Mouse (Mus musculus): ENCODE measurements at regions not wholly inside any gene's neighbourhood (a gene's known extent, or its start where the extent isn't known, plus 50 kb on each side); places are given as distances from the start of the nearest gene placed in this dataset.
A peak's percentile ranks its signal among the peaks of the same experiment; 100 is the strongest.

GRCm38 (mm10) chr8:36005536-36005935 is 239.9 kb downstream of the Gm19410 start:
- Histone ChIP-seq H3K27me3 (ENCODE audit: control insufficient read depth, insufficient read depth, low read length) (no peaks in the 10 kb centered on the region), H3K4me3 (no peak overlapping the region), H3K27ac (no peak overlapping the region), H3K9ac (ENCODE audit: low read depth, low read length) (no peak overlapping the region), H3K4me1 (ENCODE audit: control insufficient read depth, insufficient read depth, low read length) (no peaks in the 10 kb centered on the region), H3K79me2 (replicated peaks; ENCODE audit: control insufficient read depth, insufficient read depth, low read length) (no peaks in the 10 kb centered on the region), H3K36me3 (ENCODE audit: control insufficient read depth, insufficient read depth, low read length) (no peaks in the 10 kb centered on the region)
- DNase-seq, result peak in 1 of 2 experiments; percentile 14
- WGBS, result 45% methylated on average over 3 of the region's 3 CpGs
- intact Hi-C loops (cut with DNase I), result no loop called here
- no peak for TF ChIP-seq POLR2A (IDR thresholded peaks at IDR 0.05; ENCODE audit: insufficient read depth, low read depth, low read length)
- TF ChIP-seq CTCF (IDR thresholded peaks at IDR 0.05), result no peak
- no peak for TF ChIP-seq EP300 (IDR thresholded peaks at IDR 0.05; ENCODE audit: insufficient read depth, low read depth, low read length)

- Histone ChIP-seq H3K4me3 (no peak overlapping the region), H3K27me3 (ENCODE audit: control insufficient read depth, insufficient read depth, low read length) (no peaks in the 10 kb centered on the region; the same call in 1 of the 2 replicates), H3K79me2 (replicated peaks; ENCODE audit: control insufficient read depth, insufficient read depth, low read length) (no peaks in the 10 kb centered on the region), H3K9ac (ENCODE audit: low read depth, low read length) (no peak overlapping the region), H3K36me3 (ENCODE audit: control insufficient read depth, insufficient read depth, low read length) (no peaks in the 10 kb centered on the region), H3K4me1 (ENCODE audit: control insufficient read depth, insufficient read depth, low read length) (no peaks in the 10 kb centered on the region), H3K27ac (no peak overlapping the region)
- DNase-seq, result no peak
- WGBS, result 79% methylated on average over 1 of the region's 1 CpGs
- no peak for TF ChIP-seq POLR2A (IDR thresholded peaks at IDR 0.05; ENCODE audit: insufficient read depth, low read depth, low read length)
- no peak for TF ChIP-seq CTCF (IDR thresholded peaks at IDR 0.05)
- TF ChIP-seq EP300 (IDR thresholded peaks at IDR 0.05; ENCODE audit: insufficient read depth, low read depth, low read length), result no peak
- intact Hi-C loops (cut with DNase I), result no loop called here
Observed at GRCm38 (mm10) chr8:36007724-36008123, 242.1 kb downstream of the Gm19410 start.

GRCm38 (mm10) chr8:36009565-36009964 is 244.0 kb downstream of the Gm19410 start:
- intact Hi-C loops (cut with DNase I), result no loop called here
- no peak for DNase-seq
- Histone ChIP-seq H3K4me1 (ENCODE audit: control insufficient read depth, insufficient read depth, low read length) (no peaks in the 10 kb centered on the region), H3K36me3 (ENCODE audit: control insufficient read depth, insufficient read depth, low read length) (no peaks in the 10 kb centered on the region), H3K9ac (ENCODE audit: low read depth, low read length) (no peak overlapping the region), H3K79me2 (replicated peaks; ENCODE audit: control insufficient read depth, insufficient read depth, low read length) (no peaks in the 10 kb centered on the region), H3K27me3 (ENCODE audit: control insufficient read depth, insufficient read depth, low read length) (no peaks in the 10 kb centered on the region; the same call in 1 of the 2 replicates), H3K27ac (no peak overlapping the region), H3K4me3 (no peak overlapping the region)
- 70% methylated on average over 9 of the region's 9 CpGs for WGBS
- TF ChIP-seq POLR2A (IDR thresholded peaks at IDR 0.05; ENCODE audit: insufficient read depth, low read depth, low read length), result no peak
- TF ChIP-seq CTCF (IDR thresholded peaks at IDR 0.05), result no peak
- no peak for TF ChIP-seq EP300 (IDR thresholded peaks at IDR 0.05; ENCODE audit: insufficient read depth, low read depth, low read length)

GRCm38 (mm10) chr8:36010446-36011217 is 245.0 kb downstream of the Gm19410 start:
- intact Hi-C loops (cut with DNase I), result no loop called here
- H3K36me3 ChIP-seq (ENCODE audit: control insufficient read depth, insufficient read depth, low read length), result no peaks in the 10 kb centered on the region
- no peak overlapping the region for H3K9ac ChIP-seq (ENCODE audit: low read depth, low read length)
- H3K79me2 ChIP-seq (replicated peaks; ENCODE audit: control insufficient read depth, insufficient read depth, low read length), result no peaks in the 10 kb centered on the region
- no peak for DNase-seq
- H3K4me3 ChIP-seq, result no peak overlapping the region
- H3K4me1 ChIP-seq (ENCODE audit: control insufficient read depth, insufficient read depth, low read length), result no peaks in the 10 kb centered on the region
- no peaks in the 10 kb centered on the region; the same call in 1 of the 2 replicates for H3K27me3 ChIP-seq (ENCODE audit: control insufficient read depth, insufficient read depth, low read length)
- WGBS, result 60% methylated on average over 11 of the region's 11 CpGs
- H3K27ac ChIP-seq, result no peak overlapping the region
- TF ChIP-seq CTCF (IDR thresholded peaks at IDR 0.05), result no peak
- no peak for TF ChIP-seq POLR2A (IDR thresholded peaks at IDR 0.05; ENCODE audit: insufficient read depth, low read depth, low read length)
- no peak for TF ChIP-seq EP300 (IDR thresholded peaks at IDR 0.05; ENCODE audit: insufficient read depth, low read depth, low read length)

- Histone ChIP-seq H3K79me2 (replicated peaks; ENCODE audit: control insufficient read depth, insufficient read depth, low read length) (no peaks in the 10 kb centered on the region), H3K9ac (ENCODE audit: low read depth, low read length) (no peak overlapping the region), H3K27ac (no peak overlapping the region), H3K4me3 (no peak overlapping the region), H3K36me3 (ENCODE audit: control insufficient read depth, insufficient read depth, low read length) (no peaks in the 10 kb centered on the region), H3K4me1 (ENCODE audit: control insufficient read depth, insufficient read depth, low read length) (no peaks in the 10 kb centered on the region), H3K27me3 (ENCODE audit: control insufficient read depth, insufficient read depth, low read length) (no peaks in the 10 kb centered on the region; the same call in 1 of the 2 replicates)
- DNase-seq, result no peak
- TF ChIP-seq EP300 (IDR thresholded peaks at IDR 0.05; ENCODE audit: insufficient read depth, low read depth, low read length), result no peak
- TF ChIP-seq CTCF (IDR thresholded peaks at IDR 0.05), result no peak
- TF ChIP-seq POLR2A (IDR thresholded peaks at IDR 0.05; ENCODE audit: insufficient read depth, low read depth, low read length), result no peak
- intact Hi-C loops (cut with DNase I), result no loop called here
- 82% methylated on average over 8 of the region's 8 CpGs for WGBS
Observed at GRCm38 (mm10) chr8:36014862-36015261, 249.3 kb downstream of the Gm19410 start.

All from heart, adult 2 months (tissue).